Mouse (Mus musculus): Measurements from ENCODE around the gene Pld6.

- no peak for TF ChIP-seq CTCF (IDR thresholded peaks at IDR 0.05; ENCODE audit: extremely low read depth, insufficient read depth, insufficient read length, insufficient replicate concordance)
- no peak for TF ChIP-seq POLR2A (IDR thresholded peaks at IDR 0.05; ENCODE audit: low read depth, low read length)
Observed at GRCm38 (mm10) chr11:59743712-59744111, 43.7 kb downstream of the Pld6 start.
